Mouse (Mus musculus): Measurements from ENCODE around the gene Cngb1. TPM values are rescaled to one million over a fixed set of nuclear protein-coding genes. Genes with fewer than 3 reads are reported as not detected.

Cngb1 gene
- total and polyA plus RNA-seq, 3 experiments, result 0.03 TPM; not detected in 2

GRCm38 (mm10) chr8:95331720-95332436 lies 25.5 kb upstream of the Cngb1 start, which contains the start of the genes Zfp319 and Usb1 (continued):
- TF ChIP-seq KAT2A (conservative IDR thresholded peaks at IDR 0.05; ENCODE audit: low read depth, low read length) (no peak; the same call in 1 of the 2 replicates), POLR2AphosphoS5 (IDR thresholded peaks at IDR 0.05; ENCODE audit: borderline replicate concordance, low read depth, low read length) (no peak), MYC (IDR thresholded peaks at IDR 0.05; ENCODE audit: low read depth, low read length) (no peak), SMC3 (IDR thresholded peaks at IDR 0.05; ENCODE audit: low read depth, low read length) (peak; percentile 14; the same call in 1 of the 2 replicates), GABPA (IDR thresholded peaks at IDR 0.05; ENCODE audit: low read depth, low read length) (no peak), POLR2AphosphoS2 (IDR thresholded peaks at IDR 0.05; ENCODE audit: low read length) (0 out of 2 replicates have a peak, but pooled peaks have one; percentile 45), POLR2A (IDR thresholded peaks at IDR 0.05; ENCODE audit: control insufficient read depth in 1 of 2, insufficient read depth in 1 of 2, low read depth in 1 of 2, low read length in 2 of 2, poor library complexity in 1 of 2) (peak; percentile 43 to 85), NRF1 (IDR thresholded peaks at IDR 0.05; ENCODE audit: insufficient read depth, low read depth, low read length, poor library complexity, severe bottlenecking) (no peak), EP300 (IDR thresholded peaks at IDR 0.05; ENCODE audit: low read depth in 1 of 2, low read length in 2 of 2) (no peak), ELF1 (IDR thresholded peaks at IDR 0.05; ENCODE audit: low read depth, low read length) (peak; percentile 86), HCFC1 (IDR thresholded peaks at IDR 0.05; ENCODE audit: low read depth, low read length) (peak; percentile 77), RAD21 (IDR thresholded peaks at IDR 0.05; ENCODE audit: low read depth, low read length) (peak; percentile 49)

GRCm38 (mm10) chr8:95331156-95331719 lies 24.9 kb upstream of the Cngb1 start:
- peak overlapping the region; percentile 80 for H3K9ac ChIP-seq (ENCODE audit: control insufficient read depth, low read depth, low read length, poor library complexity, severe bottlenecking)
- peaks cover 7% of the 10 kb centered on the region; the same call in 1 of the 2 replicates for H3K79me2 ChIP-seq (ENCODE audit: control insufficient read depth, insufficient read depth, low read length, poor library complexity)
- TF ChIP-seq MAX (IDR thresholded peaks at IDR 0.05; ENCODE audit: low read length), result 0 out of 2 replicates have a peak, but pooled peaks have one; percentile 11
- TF ChIP-seq UBTF (IDR thresholded peaks at IDR 0.05; ENCODE audit: borderline replicate concordance, insufficient read depth, low read depth, low read length), result peak; percentile 94; the same call in 1 of the 2 replicates
- peak; percentile 57 for TF ChIP-seq HCFC1 (IDR thresholded peaks at IDR 0.05; ENCODE audit: low read depth, low read length)
- no peak for TF ChIP-seq MAZ (IDR thresholded peaks at IDR 0.05; ENCODE audit: low read depth, low read length)
- peak in 1 of 2 experiments; percentile 22; a peak in 1 of 4 replicates for TF ChIP-seq EP300 (IDR thresholded peaks at IDR 0.05; ENCODE audit: low read depth in 1 of 2, low read length in 2 of 2)
- peaks cover 0 to 9% of the 10 kb centered on the region in 2 experiments; a peak in 3 of 4 replicates for H3K36me3 ChIP-seq (ENCODE audit: control insufficient read depth in 1 of 2, insufficient read depth in 2 of 2, low read length in 2 of 2)
- peak; percentile 76 for DNase-seq (ENCODE audit: low read depth, low spot score)
- H3K4me1 ChIP-seq (ENCODE audit: control insufficient read depth in 1 of 2, insufficient read depth in 2 of 2, low read length in 2 of 2), result peaks cover 4 to 15% of the 10 kb centered on the region in 2 experiments; a peak in 2 of 4 replicates
- peak overlapping the region; percentile 23 for H3K27ac ChIP-seq (ENCODE audit: control insufficient read depth, low read depth, low read length)
- no peaks in the 10 kb centered on the region for H3K27me3 ChIP-seq (ENCODE audit: control insufficient read depth in 1 of 2, insufficient read depth in 2 of 2, low read length in 2 of 2)
- H3K9me3 ChIP-seq (replicated peaks; ENCODE audit: insufficient read depth, low read length), result no peaks in the 10 kb centered on the region
- H3K4me3 ChIP-seq (ENCODE audit: control insufficient read depth in 1 of 2, insufficient read depth in 1 of 2, low read depth in 2 of 2, low read length in 2 of 2), result peak overlapping the region; percentile 71 to 89
